Mouse (Mus musculus) hindbrain, embryonic 16.5 days (tissue): ENCODE measurements around the gene Dis3l2. TPM values are rescaled to one million over a fixed set of nuclear protein-coding genes. Genes with fewer than 3 reads are reported as not detected.

Source experiments
- ATAC-seq: fragments of 200-750 bp; cut with Nextera tagmentation; 2 replicates; pipeline ENCODE4 v1.8.0; 2017; ENCODE audit warnings: moderate TSS enrichment, moderate library complexity
- H3K27ac ChIP-seq: fragments of 300-500 bp; sonication (generic); 2 replicates; pipeline ENCODE4 v1.5.1; 2014; ENCODE audit warnings: low read depth, mild to moderate bottlenecking, control low read depth, low read length, moderate library complexity
- H3K27me3 ChIP-seq: fragments of 300-500 bp; sonication (generic); replicated peaks from 2 replicates; pipeline ENCODE4 v1.6.1; 2014; ENCODE audit warnings: low read length; ENCODE audit not compliant: control insufficient read depth, insufficient read depth
- H3K36me3 ChIP-seq: fragments of 300-500 bp; sonication (generic); 2 replicates; pipeline ENCODE4 v1.6.1; 2014; ENCODE audit warnings: mild to moderate bottlenecking, low read length, moderate library complexity, mixed read lengths; ENCODE audit not compliant: control insufficient read depth, insufficient read depth
- H3K4me1 ChIP-seq: fragments of 300-500 bp; sonication (generic); 2 replicates; pipeline ENCODE4 v1.6.1; 2014; ENCODE audit warnings: low read depth, low read length; ENCODE audit not compliant: control insufficient read depth, insufficient read depth
- H3K4me2 ChIP-seq: fragments of 300-500 bp; sonication (generic); 2 replicates; pipeline ENCODE4 v1.6.1; 2014; ENCODE audit warnings: mild to moderate bottlenecking, low read length, control low read depth, moderate library complexity
- H3K4me3 ChIP-seq: fragments of 300-500 bp; sonication (generic); 2 replicates; pipeline ENCODE4 v1.5.1; 2014; ENCODE audit warnings: mild to moderate bottlenecking, low read length, control low read depth, moderate library complexity
- H3K9ac ChIP-seq: fragments of 300-500 bp; sonication (generic); 2 replicates; pipeline ENCODE4 v1.6.1; 2014; ENCODE audit warnings: low read depth, mild to moderate bottlenecking, control low read depth, low read length, moderate library complexity
- H3K9me3 ChIP-seq: fragments of 300-500 bp; sonication (generic); 2 replicates; pipeline ENCODE4 v1.6.1; 2014; ENCODE audit warnings: mild to moderate bottlenecking, low read length, moderate library complexity; ENCODE audit not compliant: control insufficient read depth
- WGBS: fragments of 180-500 bp; shearing (Covaris S2); extraction: QIAGEN DNeasy Blood & Tissue Kit; methylation state at CpG from one replicate; pipeline ENCODE4 v1.1.7; 2014; 5-methylcytosine and 5-hydroxymethylcytosine counted together
- polyA plus RNA-seq: library from polyadenylated mRNA; unstranded; fragments of >200 nt; fragmentation: Nextera tagmentation; extraction: Ambion mirVana; gene quantifications from 2 replicates; pipeline ENCODE4 v1.2.1, GENCODE M21; 2015

Dis3l2 gene
- polyA plus RNA-seq, 1 experiment from 2014 or later, result 37.8 TPM

GRCm38 (mm10) chr1:86712045-86712444 is 8.4 kb downstream of the Dis3l2 start:
- no peaks in the 10 kb centered on the region for H3K9me3 ChIP-seq
- H3K36me3 ChIP-seq, result no peaks in the 10 kb centered on the region
- ATAC-seq, result no peak
- no peaks in the 10 kb centered on the region for H3K27me3 ChIP-seq
- H3K4me3 ChIP-seq, result no peak overlapping the region
- WGBS, result 96% methylated on average over 2 of the region's 2 CpGs
- H3K27ac ChIP-seq, result no peak overlapping the region
- no peak overlapping the region for H3K9ac ChIP-seq
- no peak overlapping the region for H3K4me2 ChIP-seq
- H3K4me1 ChIP-seq, result no peaks in the 10 kb centered on the region

- Histone ChIP-seq H3K4me3 (no peak overlapping the region), H3K9me3 (no peaks in the 10 kb centered on the region), H3K9ac (no peak overlapping the region), H3K27ac (no peak overlapping the region), H3K4me1 (no peaks in the 10 kb centered on the region), H3K4me2 (no peak overlapping the region), H3K27me3 (no peaks in the 10 kb centered on the region), H3K36me3 (no peaks in the 10 kb centered on the region)
- WGBS, result 92% methylated on average over 4 of the region's 4 CpGs
- ATAC-seq, result no peak
These were observed 9.4 kb downstream of the Dis3l2 start for GRCm38 (mm10) chr1:86713054-86713453.

- 92% methylated on average over 1 of the region's 1 CpGs for WGBS
- H3K4me3 ChIP-seq, result no peak overlapping the region
- H3K27me3 ChIP-seq, result no peaks in the 10 kb centered on the region
- no peak overlapping the region for H3K27ac ChIP-seq
- H3K9me3 ChIP-seq, result no peaks in the 10 kb centered on the region
- no peak overlapping the region for H3K9ac ChIP-seq
- no peak for ATAC-seq
- H3K36me3 ChIP-seq, result no peaks in the 10 kb centered on the region
- no peak overlapping the region for H3K4me2 ChIP-seq
- no peaks in the 10 kb centered on the region for H3K4me1 ChIP-seq
These were observed 14.6 kb downstream of the Dis3l2 start for GRCm38 (mm10) chr1:86718190-86718589.

- 83% methylated on average over 4 of the region's 4 CpGs for WGBS
These were observed 15.8 kb downstream of the Dis3l2 start for GRCm38 (mm10) chr1:86719391-86719790.

GRCm38 (mm10) chr1:86733160-86733821 is 29.7 kb downstream of the Dis3l2 start:
- H3K4me3 ChIP-seq, result no peak overlapping the region
- no peaks in the 10 kb centered on the region for H3K36me3 ChIP-seq
- H3K9me3 ChIP-seq, result no peaks in the 10 kb centered on the region
- no peaks in the 10 kb centered on the region for H3K4me1 ChIP-seq
- no peak overlapping the region for H3K9ac ChIP-seq
- no peaks in the 10 kb centered on the region for H3K27me3 ChIP-seq
- no peak overlapping the region for H3K27ac ChIP-seq
- no peak for ATAC-seq
- no peak overlapping the region for H3K4me2 ChIP-seq
- 84% methylated on average over 2 of the region's 2 CpGs for WGBS

More at GRCm38 (mm10) chr1:86719391-86719790, 15.8 kb downstream of the Dis3l2 start:
- Histone ChIP-seq H3K9ac (no peak overlapping the region), H3K4me3 (no peak overlapping the region), H3K4me2 (no peak overlapping the region), H3K4me1 (no peaks in the 10 kb centered on the region), H3K27ac (no peak overlapping the region), H3K36me3 (no peaks in the 10 kb centered on the region), H3K27me3 (no peaks in the 10 kb centered on the region), H3K9me3 (no peaks in the 10 kb centered on the region)
- ATAC-seq, result no peak

GRCm38 (mm10) chr1:86736414-86736813 is 32.8 kb downstream of the Dis3l2 start:
- H3K4me1 ChIP-seq, result no peaks in the 10 kb centered on the region
- no peak overlapping the region for H3K4me2 ChIP-seq
- no peak for ATAC-seq
- H3K27me3 ChIP-seq, result no peaks in the 10 kb centered on the region
- no peak overlapping the region for H3K27ac ChIP-seq
- no peaks in the 10 kb centered on the region for H3K36me3 ChIP-seq
- no peak overlapping the region for H3K4me3 ChIP-seq
- WGBS, result 100% methylated on average over 1 of the region's 1 CpGs
- H3K9me3 ChIP-seq, result no peaks in the 10 kb centered on the region
- H3K9ac ChIP-seq, result no peak overlapping the region

- Histone ChIP-seq H3K27me3 (no peaks in the 10 kb centered on the region), H3K9me3 (no peaks in the 10 kb centered on the region), H3K4me1 (no peaks in the 10 kb centered on the region), H3K9ac (no peak overlapping the region), H3K36me3 (peaks cover 7% of the 10 kb centered on the region; the same call in 1 of the 2 replicates), H3K4me2 (no peak overlapping the region), H3K27ac (no peak overlapping the region), H3K4me3 (no peak overlapping the region)
- ATAC-seq, result no peak
- 17% methylated on average over 3 of the region's 3 CpGs for WGBS
These were observed 39.3 kb downstream of the Dis3l2 start for GRCm38 (mm10) chr1:86742896-86743295.

GRCm38 (mm10) chr1:86747034-86747433 is 43.4 kb downstream of the Dis3l2 start:
- H3K36me3 ChIP-seq, result peaks cover 7% of the 10 kb centered on the region
- 98% methylated on average over 2 of the region's 2 CpGs for WGBS
- ATAC-seq, result no peak

GRCm38 (mm10) chr1:86750094-86750493 is 46.5 kb downstream of the Dis3l2 start:
- H3K9ac ChIP-seq, result no peak overlapping the region
- H3K27me3 ChIP-seq, result no peaks in the 10 kb centered on the region
- no peaks in the 10 kb centered on the region for H3K9me3 ChIP-seq
- 88% methylated on average over 3 of the region's 3 CpGs for WGBS
- H3K36me3 ChIP-seq, result peaks cover 10% of the 10 kb centered on the region
- no peak overlapping the region for H3K4me2 ChIP-seq
- H3K4me1 ChIP-seq, result no peaks in the 10 kb centered on the region
- no peak overlapping the region for H3K27ac ChIP-seq
- H3K4me3 ChIP-seq, result no peak overlapping the region
- no peak for ATAC-seq

More at GRCm38 (mm10) chr1:86747034-86747433, 43.4 kb downstream of the Dis3l2 start:
- Histone ChIP-seq H3K4me2 (no peak overlapping the region), H3K4me3 (no peak overlapping the region), H3K27me3 (no peaks in the 10 kb centered on the region), H3K9me3 (no peaks in the 10 kb centered on the region), H3K27ac (no peak overlapping the region), H3K4me1 (no peaks in the 10 kb centered on the region), H3K9ac (no peak overlapping the region)
